Mouse (Mus musculus) liver, adult 2 months (tissue): Measurements from ENCODE around the gene Slc2a5.

Experiments used
- CTCF ChIP-seq: fragments of 200-500 bp; IDR thresholded peaks from 2 replicates; pipeline ENCODE4 v1.5.1; 2011; ENCODE audit warnings: low read depth, low read length, control low read depth
- POLR2A ChIP-seq: fragments of 200-500 bp; IDR thresholded peaks from 2 replicates; pipeline ENCODE4 v1.6.1; 2011; ENCODE audit warnings: low read length, control low read depth; ENCODE audit not compliant: insufficient read depth; ENCODE audit errors: extremely low read depth

- TF ChIP-seq CTCF, result no peak
- no peak for TF ChIP-seq POLR2A
These were observed 27.2 kb downstream of the Slc2a5 start for GRCm38 (mm10) chr4:150146286-150146685.
